Mouse (Mus musculus) left cerebral cortex, adult 2 months (tissue): ENCODE data around the gene Tent5c. TPM values are rescaled to one million over a fixed set of nuclear protein-coding genes. Genes with fewer than 3 reads are reported as not detected.

Source experiments
- DNase-seq, 2 experiments: peaks; one replicate each; pipeline ENCODE4 v3.0.0; 2021 to 2022; ENCODE audit warnings: low spot score in 2 of 2, mixed read lengths in 1 of 2; ENCODE audit errors: extremely low spot score in 1 of 2
- H3K27ac ChIP-seq: fragments of 200-600 bp; 2 replicates; pipeline ENCODE4 v1.8.1; 2022
- H3K4me3 ChIP-seq: fragments of 200-600 bp; 2 replicates; pipeline ENCODE4 v1.8.1; 2022
- CTCF ChIP-seq: fragments of 200-600 bp; IDR thresholded peaks from 2 replicates; pipeline ENCODE4 v1.8.1; 2022; ENCODE audit warnings: antibody characterized with exemption, mild to moderate bottlenecking, moderate library complexity
- intact Hi-C: fragments of 180-260 bp; cut with DNase I; formaldehyde crosslinking; loops from one replicate; pipeline ENCODE4 v1.15.1; 2025
- total RNA-seq, 2 experiments: library from RNA; stranded (reverse); gene quantifications; 2 replicates each; pipeline ENCODE4 v1.2.3; 2021

Tent5c gene
- total RNA-seq, 2 experiments from 2014 or later: 2.2 to 2.4 TPM

GRCm38 (mm10) chr3:100409280-100409679 lies 79.8 kb downstream of the Tent5c start:
- H3K27ac ChIP-seq: no peak overlapping the region
- intact Hi-C loops: no loop called here
- no peak overlapping the region for H3K4me3 ChIP-seq
- no peak for DNase-seq
- TF ChIP-seq CTCF: no peak

DNA sequence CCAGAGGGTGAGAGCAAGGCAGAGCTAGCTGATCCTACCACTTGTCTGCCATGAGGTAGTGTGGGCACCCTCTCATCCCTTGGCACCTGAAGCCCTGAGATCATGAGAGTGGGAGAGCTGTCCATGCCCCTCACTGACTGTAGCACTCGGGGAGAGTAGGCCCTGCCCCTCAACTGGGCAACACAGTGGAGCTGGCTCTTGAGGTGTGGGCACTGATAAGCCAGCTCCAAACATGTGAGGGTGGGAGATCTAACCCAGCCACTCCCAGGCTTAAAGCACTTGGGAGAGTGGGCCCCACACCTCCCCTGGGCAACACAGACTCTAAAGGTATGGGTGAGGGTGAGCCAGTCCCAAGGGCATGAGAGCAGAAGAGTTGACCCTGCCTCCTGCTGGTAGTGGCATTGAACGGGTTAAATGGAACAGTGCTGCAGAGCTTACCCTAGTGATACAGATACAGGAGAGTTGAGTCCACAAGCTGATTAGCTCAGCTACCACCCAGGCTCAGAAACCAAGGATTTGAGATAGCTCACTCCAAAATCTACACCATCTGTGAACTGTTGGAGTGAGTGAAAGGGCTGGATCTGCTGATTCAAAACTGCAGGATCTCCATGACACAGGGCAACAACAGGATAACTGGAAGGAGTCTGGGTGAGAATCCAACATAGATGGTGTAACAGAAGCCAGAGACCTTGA lies 80.6 kb downstream of the Tent5c start:
- intact Hi-C loops: no loop called here
- no peak for DNase-seq
- H3K4me3 ChIP-seq: no peak overlapping the region
- no peak overlapping the region for H3K27ac ChIP-seq
- TF ChIP-seq CTCF: no peak

DNA sequence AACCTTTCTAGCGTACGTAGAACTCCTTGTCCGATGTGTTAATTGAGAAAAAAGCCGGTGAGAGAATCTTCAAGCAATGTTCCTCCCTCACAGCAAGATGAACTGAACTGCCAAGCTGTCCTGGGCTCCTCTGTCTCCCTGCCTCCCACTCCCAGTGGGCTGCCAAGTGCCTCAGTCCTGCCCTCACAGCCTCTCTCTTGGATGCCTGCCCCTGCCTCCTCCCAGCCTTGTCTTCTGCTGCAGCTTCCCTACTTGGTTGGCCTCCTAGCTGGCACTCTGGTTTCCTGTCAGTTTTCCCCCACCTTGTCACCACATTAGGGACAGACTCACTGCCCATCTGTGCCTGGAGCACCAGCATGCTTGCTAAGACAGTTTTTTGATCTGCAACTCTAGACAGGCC lies 86.5 kb downstream of the Tent5c start:
- intact Hi-C loops: no loop called here
- TF ChIP-seq CTCF: no peak
- peak in 1 of 2 experiments; percentile 32 for DNase-seq
- Histone ChIP-seq H3K27ac (no peak overlapping the region), H3K4me3 (no peak overlapping the region)

Other genes with a start within 250 kb of the Tent5c start
- 100 to 1,000 TPM; 166 to 170 TPM for gene Man1a2, start 196.2 kb upstream of the Tent5c start, total RNA-seq